Mouse (Mus musculus): Measurements from ENCODE around the gene Kcnj4.

DNA sequence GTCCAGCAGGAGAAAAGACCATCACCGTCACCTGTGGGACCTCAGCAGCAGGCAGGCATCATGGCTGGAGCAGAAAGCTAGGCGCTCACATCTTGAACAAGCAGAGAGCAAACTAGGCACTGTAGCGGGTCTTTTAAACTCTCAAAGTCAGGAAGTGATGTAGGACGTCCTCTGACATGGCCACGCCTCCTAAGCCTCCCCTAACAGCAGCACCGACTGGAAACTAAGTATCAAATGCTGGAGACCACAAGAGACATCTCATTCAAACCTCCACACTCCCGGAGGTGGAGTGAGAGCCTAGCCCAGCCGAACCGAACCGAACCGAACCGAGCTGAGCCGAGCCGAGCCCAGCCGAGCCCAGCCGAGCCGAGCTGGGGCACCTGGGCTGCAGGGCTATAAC is 34.5 kb downstream of the Kcnj4 start:
- TF ChIP-seq POLR2A (IDR thresholded peaks at IDR 0.05; ENCODE audit: borderline replicate concordance, extremely low read depth, insufficient read depth, insufficient read length, poor library complexity, severe bottlenecking) (no peak), CTCF (IDR thresholded peaks at IDR 0.05; ENCODE audit: borderline replicate concordance, extremely low read depth, insufficient read depth, insufficient read length) (no peak)
